Mouse (Mus musculus) embryonic fibroblast, embryonic 13.5 days (primary cell): ENCODE measurements around the gene Il1a.

Source experiments
- CTCF ChIP-seq: IDR thresholded peaks from 2 replicates; pipeline ENCODE4 v1.5.1; 2011; ENCODE audit warnings: mild to moderate bottlenecking, control low read depth, low read length, moderate library complexity, borderline replicate concordance; ENCODE audit not compliant: insufficient read depth
- POLR2A ChIP-seq: IDR thresholded peaks from 2 replicates; pipeline ENCODE4 v1.6.1; 2011; ENCODE audit warnings: low read depth, mild to moderate bottlenecking, control low read depth, low read length, moderate library complexity

- TF ChIP-seq POLR2A, result no peak
- TF ChIP-seq CTCF, result no peak
Observed at GRCm38 (mm10) chr2:129269161-129269643, 40.6 kb downstream of the Il1a start.
